Mouse (Mus musculus): ENCODE results near the gene Pacsin1. TPM values are rescaled to one million over a fixed set of nuclear protein-coding genes. Genes with fewer than 3 reads are reported as not detected.

Pacsin1 gene
- polyA plus RNA-seq, 1 experiment from 2014 or later = 32.1 TPM

DNA sequence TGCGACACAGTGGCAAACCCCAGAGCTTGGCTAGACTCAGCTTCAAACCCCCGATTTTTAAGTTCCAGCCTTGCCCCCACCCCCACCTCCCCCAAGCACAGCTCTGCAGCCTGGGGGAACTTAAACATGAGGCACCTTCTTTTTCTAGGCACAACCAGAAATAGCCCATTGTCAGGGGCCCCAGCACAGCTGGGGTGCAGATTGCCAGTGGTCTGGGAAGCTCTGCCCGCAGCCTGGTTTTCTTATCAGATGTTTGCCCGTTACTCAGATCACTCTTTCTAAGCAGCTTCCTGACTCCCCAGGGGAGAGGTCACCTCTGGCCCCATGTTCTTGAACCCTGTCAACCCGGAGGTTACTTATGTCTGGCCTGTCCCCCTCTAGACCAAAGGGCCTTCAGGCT lies 1.1 kb downstream of the Pacsin1 start:
- Histone ChIP-seq H3K9me3 (no peaks in the 10 kb centered on the region), H3K4me3 (peak overlapping the region; percentile 59), H3K9ac (replicated peaks) (peak overlapping the region; percentile 56), H3K36me3 (no peaks in the 10 kb centered on the region), H3K27me3 (no peaks in the 10 kb centered on the region), H3K4me1 (peaks cover 22% of the 10 kb centered on the region), H3K4me2 (replicated peaks) (peak overlapping the region; percentile 81), H3K27ac (replicated peaks) (peak overlapping the region; percentile 44; the same call in 1 of the 2 replicates)
- ATAC-seq (replicated peaks) = no peak
- WGBS = 38% methylated on average over 5 of the region's 5 CpGs

DNA sequence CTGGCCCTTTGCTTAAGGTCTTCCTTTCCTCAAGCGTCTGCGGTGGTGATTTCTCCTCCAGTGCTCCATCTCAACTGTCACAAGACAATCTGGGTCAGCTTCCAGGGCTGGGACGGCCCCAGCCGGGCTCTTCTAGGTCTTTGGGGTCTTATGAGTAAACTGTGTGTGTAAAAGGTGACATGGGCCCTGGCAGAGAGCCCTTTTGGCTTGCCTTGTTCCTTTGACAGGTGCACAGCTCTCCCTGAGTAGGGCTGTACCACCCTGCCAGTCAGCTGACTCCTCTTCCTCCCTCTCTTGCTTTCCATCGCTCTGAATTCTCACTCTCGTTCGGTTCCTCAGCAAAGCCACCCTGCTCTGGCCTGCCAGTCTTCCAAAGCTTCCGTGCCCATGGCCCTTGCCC lies 1.8 kb downstream of the Pacsin1 start:
- Histone ChIP-seq H3K9me3 (no peaks in the 10 kb centered on the region), H3K36me3 (no peaks in the 10 kb centered on the region), H3K9ac (replicated peaks) (no peak overlapping the region), H3K4me1 (peaks cover 22% of the 10 kb centered on the region), H3K4me2 (replicated peaks) (no peak overlapping the region), H3K27ac (replicated peaks) (no peak overlapping the region), H3K27me3 (no peaks in the 10 kb centered on the region), H3K4me3 (no peak overlapping the region)
- 66% methylated on average over 8 of the region's 8 CpGs for WGBS
- ATAC-seq (replicated peaks) = no peak

DNA sequence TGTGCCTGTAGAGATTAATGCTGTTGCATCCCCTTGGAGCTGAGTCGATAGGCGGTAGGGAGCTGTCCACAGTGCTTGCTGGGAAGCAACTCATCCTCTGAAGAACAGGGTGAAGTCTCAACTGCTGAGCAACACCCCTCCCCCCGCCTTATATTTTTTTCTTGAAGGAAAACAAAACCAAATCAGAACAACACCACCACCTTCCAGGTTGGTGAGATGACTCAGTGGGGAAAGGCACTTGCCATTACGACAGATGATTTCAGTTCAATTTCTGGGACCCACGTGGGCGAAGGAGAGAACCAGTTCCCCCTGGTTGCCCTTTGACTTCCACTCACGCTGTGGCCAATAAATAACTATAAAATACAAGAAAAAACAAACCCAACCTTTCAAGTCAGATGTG lies 3.5 kb downstream of the Pacsin1 start:
- WGBS = 80% methylated on average over 7 of the region's 7 CpGs
- no peaks in the 10 kb centered on the region for H3K36me3 ChIP-seq
- ATAC-seq (replicated peaks) = no peak

DNA sequence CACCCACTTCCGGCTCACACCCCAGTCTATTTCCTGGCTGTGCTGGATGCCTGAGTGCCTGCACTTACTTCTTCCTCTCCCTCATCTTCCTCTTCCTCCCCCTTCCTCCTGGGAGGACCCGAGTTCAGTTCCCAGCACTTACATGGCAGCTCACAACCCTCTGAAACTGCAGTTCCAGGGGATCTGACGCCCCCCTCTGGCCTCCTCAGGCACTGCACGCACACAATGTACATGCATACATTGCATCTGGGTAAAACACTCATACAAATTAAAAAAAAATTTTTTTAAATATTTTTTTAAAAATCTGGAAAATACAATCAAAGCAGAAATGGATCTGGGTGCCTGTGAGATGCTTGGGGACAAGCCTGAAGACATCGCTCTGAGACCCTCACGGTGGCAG lies 16.4 kb downstream of the Pacsin1 start:
- Histone ChIP-seq H3K9ac (replicated peaks) (no peak overlapping the region), H3K27me3 (no peaks in the 10 kb centered on the region), H3K27ac (replicated peaks) (no peak overlapping the region), H3K36me3 (no peaks in the 10 kb centered on the region), H3K4me2 (replicated peaks) (no peak overlapping the region), H3K9me3 (no peaks in the 10 kb centered on the region), H3K4me1 (peaks cover 14% of the 10 kb centered on the region), H3K4me3 (no peak overlapping the region)
- WGBS = 85% methylated on average over 6 of the region's 6 CpGs
- ATAC-seq (replicated peaks) = no peak

More for the DNA sequence above, 3.5 kb downstream of the Pacsin1 start:
- Histone ChIP-seq H3K4me2 (replicated peaks) (no peak overlapping the region), H3K4me3 (no peak overlapping the region), H3K9me3 (no peaks in the 10 kb centered on the region), H3K9ac (replicated peaks) (no peak overlapping the region), H3K27me3 (no peaks in the 10 kb centered on the region), H3K4me1 (peaks cover 22% of the 10 kb centered on the region), H3K27ac (replicated peaks) (no peak overlapping the region)

DNA sequence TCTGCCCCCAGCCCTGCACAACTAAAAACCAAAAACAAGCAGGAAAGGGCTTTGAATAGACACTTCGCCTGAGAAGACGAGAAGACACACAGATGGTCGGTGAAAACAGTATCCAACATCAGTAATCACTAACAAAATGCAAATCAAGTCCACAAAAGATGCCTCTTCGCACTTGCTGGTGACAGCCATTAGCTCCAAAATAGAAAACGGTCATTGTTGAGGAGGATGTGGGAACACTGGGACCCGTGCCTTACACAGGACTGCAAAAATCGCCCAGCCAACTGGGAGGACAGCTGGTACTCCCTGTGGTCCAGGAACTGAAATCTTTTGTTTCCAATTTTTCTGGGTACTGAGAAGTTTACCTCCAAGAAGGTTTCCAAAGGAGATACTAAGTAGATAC lies 18.6 kb downstream of the Pacsin1 start:
- no peaks in the 10 kb centered on the region for H3K36me3 ChIP-seq
- H3K27me3 ChIP-seq = no peaks in the 10 kb centered on the region
- peak overlapping the region; percentile 49 for H3K27ac ChIP-seq (replicated peaks)
- no peak overlapping the region for H3K4me3 ChIP-seq
- ATAC-seq (replicated peaks) = no peak
- no peaks in the 10 kb centered on the region for H3K9me3 ChIP-seq
- H3K4me1 ChIP-seq = peaks cover 32% of the 10 kb centered on the region
- no peak overlapping the region for H3K9ac ChIP-seq (replicated peaks)
- H3K4me2 ChIP-seq (replicated peaks) = no peak overlapping the region
- WGBS = 37% methylated on average over 7 of the region's 7 CpGs

DNA sequence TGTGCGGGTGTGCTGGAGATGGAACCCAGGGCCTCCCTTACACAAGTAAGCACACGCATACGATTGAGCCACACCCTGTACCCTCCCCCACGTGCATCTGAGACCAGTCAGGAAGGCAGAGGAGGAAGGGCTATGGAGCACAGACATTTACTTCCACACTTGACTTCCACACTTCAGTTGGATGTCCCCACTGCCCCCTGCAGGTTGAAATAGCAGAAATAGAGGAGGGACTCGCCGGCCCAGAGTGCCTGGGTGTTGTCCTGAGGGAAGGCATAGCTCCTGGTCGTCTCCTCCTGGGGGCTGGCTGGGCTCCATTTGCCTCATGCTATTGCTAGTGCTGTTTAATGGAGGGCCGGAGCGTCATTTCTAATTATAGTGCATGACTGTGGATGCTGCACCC lies 20.1 kb downstream of the Pacsin1 start:
- Histone ChIP-seq H3K9ac (replicated peaks) (no peak overlapping the region), H3K4me1 (peaks cover 46% of the 10 kb centered on the region), H3K36me3 (no peaks in the 10 kb centered on the region), H3K4me3 (no peak overlapping the region), H3K4me2 (replicated peaks) (no peak overlapping the region), H3K9me3 (no peaks in the 10 kb centered on the region), H3K27me3 (no peaks in the 10 kb centered on the region), H3K27ac (replicated peaks) (peak overlapping the region; percentile 39; the same call in 1 of the 2 replicates)
- no peak for ATAC-seq (replicated peaks)
- 69% methylated on average over 9 of the region's 9 CpGs for WGBS

DNA sequence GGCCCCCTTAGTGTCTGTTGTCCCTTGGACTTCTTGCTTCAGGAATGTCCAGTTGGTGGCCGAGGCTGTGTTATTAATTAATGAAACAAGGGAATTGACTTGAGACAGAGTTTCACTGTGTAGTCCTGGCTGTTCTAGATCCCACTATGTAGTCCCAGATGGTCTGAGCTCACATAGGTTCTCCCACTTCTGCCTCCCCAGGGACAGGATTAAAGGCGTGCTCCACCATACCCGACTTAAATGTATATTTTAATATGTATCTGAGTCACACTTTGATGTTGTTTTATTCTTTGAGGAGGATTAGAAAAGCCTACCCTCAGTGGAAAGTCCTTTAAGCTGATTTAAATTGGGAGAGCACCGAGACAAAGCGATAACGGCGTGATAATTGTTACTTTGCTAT lies 21.0 kb downstream of the Pacsin1 start:
- H3K4me1 ChIP-seq = peaks cover 46% of the 10 kb centered on the region
- no peak for ATAC-seq (replicated peaks)
- no peak overlapping the region for H3K9ac ChIP-seq (replicated peaks)
- no peaks in the 10 kb centered on the region for H3K27me3 ChIP-seq
- H3K4me3 ChIP-seq = no peak overlapping the region
- H3K9me3 ChIP-seq = no peaks in the 10 kb centered on the region
- WGBS = 40% methylated on average over 7 of the region's 7 CpGs
- H3K4me2 ChIP-seq (replicated peaks) = no peak overlapping the region
- peak overlapping the region; percentile 39; the same call in 1 of the 2 replicates for H3K27ac ChIP-seq (replicated peaks)
- no peaks in the 10 kb centered on the region for H3K36me3 ChIP-seq

DNA sequence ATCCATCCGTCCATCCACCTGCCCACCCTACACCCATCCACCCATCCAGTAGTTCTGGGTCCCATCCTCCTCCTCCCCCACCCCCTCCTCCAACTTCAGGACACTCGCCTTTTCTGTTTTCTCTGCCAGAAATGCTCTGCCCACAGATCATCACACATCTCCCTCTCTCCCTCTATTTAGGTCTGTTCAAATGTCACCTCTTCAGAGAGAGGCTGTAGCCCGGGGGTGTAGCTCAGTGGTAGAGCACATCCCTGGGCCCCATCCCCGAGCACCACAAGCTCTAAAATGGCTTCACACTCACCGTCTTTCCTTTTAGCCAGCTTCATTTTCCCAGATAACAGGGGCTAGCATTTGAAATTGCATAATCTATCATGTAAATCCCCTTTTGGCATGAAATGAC lies 22.4 kb downstream of the Pacsin1 start:
- Histone ChIP-seq H3K4me1 (peaks cover 46% of the 10 kb centered on the region), H3K9me3 (no peaks in the 10 kb centered on the region), H3K27me3 (no peaks in the 10 kb centered on the region), H3K27ac (replicated peaks) (peak overlapping the region; percentile 93), H3K9ac (replicated peaks) (no peak overlapping the region), H3K4me3 (no peak overlapping the region), H3K4me2 (replicated peaks) (no peak overlapping the region), H3K36me3 (no peaks in the 10 kb centered on the region)
- no peak for ATAC-seq (replicated peaks)
- WGBS = 84% methylated on average over 5 of the region's 5 CpGs

DNA sequence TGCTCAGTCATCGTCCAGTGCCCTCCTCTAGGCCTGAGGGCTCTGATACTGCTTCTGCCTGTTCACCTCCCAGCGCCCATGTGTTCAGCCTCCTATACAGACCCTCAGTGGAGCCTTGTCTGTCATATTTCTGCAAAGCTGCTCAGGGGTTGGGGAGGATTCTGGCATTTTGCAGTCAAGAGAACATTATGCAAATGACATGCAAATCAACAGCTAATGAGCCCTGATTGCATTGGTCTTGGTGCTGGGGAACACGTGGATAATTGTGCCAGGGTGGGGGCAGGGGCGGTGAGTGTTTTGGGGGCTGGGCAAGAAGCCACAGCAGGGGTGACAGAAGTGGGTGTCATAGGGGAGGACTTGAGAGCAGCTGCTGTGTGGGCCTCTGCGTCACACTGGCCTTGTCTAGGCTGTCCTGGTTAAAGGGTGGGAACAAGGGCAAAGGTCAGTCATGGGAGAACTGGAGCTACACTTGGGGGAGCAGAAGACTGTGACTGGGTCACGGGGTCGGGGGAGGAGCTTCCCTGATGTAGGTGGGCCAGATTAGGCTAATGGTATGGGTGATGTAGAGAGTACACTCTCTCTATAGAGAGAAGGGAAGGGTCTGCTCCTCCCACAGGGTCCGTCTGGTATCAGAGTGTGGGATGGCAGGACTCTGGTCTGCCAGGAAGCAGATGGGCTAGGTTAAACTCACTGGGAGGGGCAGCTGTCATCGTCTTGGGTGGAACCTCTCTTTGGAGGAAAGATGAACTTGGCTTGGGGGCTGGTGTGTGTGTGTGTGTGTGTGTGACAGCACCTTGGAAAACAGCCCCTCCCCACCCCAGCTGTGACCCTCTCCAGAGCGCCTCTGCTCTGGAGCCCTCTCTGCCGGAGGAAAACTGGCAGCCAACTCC lies 23.9 kb downstream of the Pacsin1 start:
- Histone ChIP-seq H3K4me2 (replicated peaks) (0 out of 2 replicates have a peak overlapping the region, but pooled peaks have one; percentile 13), H3K4me3 (no peak overlapping the region)
- peak; percentile 85 for ATAC-seq (replicated peaks)

DNA sequence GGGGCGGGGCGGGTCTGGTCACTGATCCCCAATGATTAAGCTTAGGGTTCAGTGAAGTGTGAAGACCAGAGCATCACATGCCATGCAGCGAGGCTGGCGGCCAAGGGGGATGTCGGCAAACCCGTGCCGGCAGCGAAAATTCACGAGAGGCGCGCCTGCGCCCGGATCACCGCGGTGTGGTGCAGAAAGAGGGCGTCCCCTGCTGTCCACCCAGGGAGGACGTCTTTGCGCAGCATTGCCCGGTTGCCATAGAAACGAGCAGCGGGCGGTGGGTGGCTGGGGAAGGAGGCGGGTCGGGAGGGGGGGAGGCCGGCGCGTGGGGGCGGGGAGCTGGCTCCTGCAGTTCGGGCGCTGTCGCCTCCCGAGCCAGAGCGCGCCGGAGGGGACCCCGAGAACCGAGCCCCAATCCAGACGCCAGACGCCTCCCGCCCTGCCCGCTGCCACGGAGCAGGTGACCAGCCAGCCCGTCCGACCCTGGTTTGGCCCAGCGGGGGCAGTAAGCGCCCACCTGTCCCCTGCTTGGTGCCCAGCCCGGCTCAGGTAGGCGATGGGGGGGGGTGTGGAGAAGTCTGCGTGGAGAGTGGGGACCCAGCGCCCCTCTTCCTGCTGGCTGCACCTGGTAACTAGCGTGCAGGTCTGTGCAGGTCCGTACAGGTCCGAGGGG lies 29.7 kb downstream of the Pacsin1 start:
- Histone ChIP-seq H3K27ac (replicated peaks) (peak overlapping the region; percentile 62), H3K9ac (replicated peaks) (peak overlapping the region; percentile 73), H3K36me3 (no peaks in the 10 kb centered on the region), H3K4me2 (replicated peaks) (peak overlapping the region; percentile 98), H3K4me1 (peaks cover 33% of the 10 kb centered on the region), H3K27me3 (peaks cover 3% of the 10 kb centered on the region; the same call in 1 of the 2 replicates), H3K9me3 (no peaks in the 10 kb centered on the region), H3K4me3 (peak overlapping the region; percentile 69)
- ATAC-seq (replicated peaks) = peak; percentile 58
- WGBS = under 1% methylated on average over 44 of the region's 53 CpGs

More for the DNA sequence above, 23.9 kb downstream of the Pacsin1 start:
- Histone ChIP-seq H3K27me3 (no peaks in the 10 kb centered on the region), H3K9ac (replicated peaks) (0 out of 2 replicates have a peak overlapping the region, but pooled peaks have one; percentile 17), H3K27ac (replicated peaks) (peak overlapping the region; percentile 93), H3K9me3 (no peaks in the 10 kb centered on the region), H3K36me3 (no peaks in the 10 kb centered on the region), H3K4me1 (peaks cover 46% of the 10 kb centered on the region)
- WGBS = 18% methylated on average over 11 of the region's 11 CpGs

DNA sequence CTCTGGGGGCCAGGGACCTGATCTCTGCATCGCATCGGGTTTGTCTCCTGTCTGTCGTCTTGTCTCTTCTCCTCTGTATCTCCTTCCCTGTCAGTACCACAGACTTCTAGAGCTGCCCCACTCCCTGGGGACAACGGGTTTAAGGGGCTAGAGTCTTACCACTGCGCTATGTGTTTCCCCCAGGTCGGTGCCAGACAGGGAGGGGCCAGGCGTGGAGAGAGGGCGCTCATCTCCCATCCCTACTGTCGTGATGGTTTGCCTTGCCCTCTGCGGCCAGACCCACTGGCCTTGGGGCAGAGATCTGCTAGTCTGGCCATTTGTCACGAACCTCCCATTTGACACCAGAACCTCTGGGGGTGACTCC lies 30.2 kb downstream of the Pacsin1 start:
- peaks cover 30% of the 10 kb centered on the region for H3K4me1 ChIP-seq
- H3K9ac ChIP-seq (replicated peaks) = peak overlapping the region; percentile 73
- no peaks in the 10 kb centered on the region for H3K9me3 ChIP-seq
- H3K27ac ChIP-seq (replicated peaks) = peak overlapping the region; percentile 62; the same call in 1 of the 2 replicates
- H3K36me3 ChIP-seq = no peaks in the 10 kb centered on the region
- 0% methylated on average over 11 of the region's 11 CpGs for WGBS
- H3K4me3 ChIP-seq = peak overlapping the region; percentile 69
- peak; percentile 49 for ATAC-seq (replicated peaks)
- H3K27me3 ChIP-seq = peaks cover 3% of the 10 kb centered on the region; the same call in 1 of the 2 replicates
- peak overlapping the region; percentile 98 for H3K4me2 ChIP-seq (replicated peaks)

DNA sequence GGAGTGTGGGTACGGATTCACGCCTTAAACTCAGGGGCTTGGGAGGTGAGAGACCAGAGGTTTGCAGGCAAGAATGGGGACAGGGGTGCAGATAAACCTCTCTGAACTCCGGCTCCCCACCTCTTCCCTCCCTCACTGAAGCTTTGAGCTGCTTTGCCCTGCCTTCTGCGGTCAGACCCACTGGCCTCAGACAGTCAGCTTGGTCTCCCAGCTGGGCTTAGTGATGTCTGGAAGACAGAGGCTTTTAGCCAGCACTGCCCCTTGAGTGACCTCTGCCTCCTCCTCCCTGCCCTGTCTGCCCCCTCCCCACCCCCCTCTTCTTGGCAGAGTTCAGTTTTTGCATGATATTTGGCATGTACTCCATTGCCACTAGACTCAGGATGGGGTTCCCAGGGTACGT lies 31.1 kb downstream of the Pacsin1 start:
- Histone ChIP-seq H3K9ac (replicated peaks) (peak overlapping the region; percentile 73), H3K36me3 (no peaks in the 10 kb centered on the region), H3K4me3 (peak overlapping the region; percentile 69), H3K4me1 (peaks cover 30% of the 10 kb centered on the region), H3K27me3 (peaks cover 3% of the 10 kb centered on the region; the same call in 1 of the 2 replicates), H3K9me3 (no peaks in the 10 kb centered on the region), H3K4me2 (replicated peaks) (peak overlapping the region; percentile 98), H3K27ac (replicated peaks) (no peak overlapping the region)
- 50% methylated on average over 5 of the region's 5 CpGs for WGBS
- no peak for ATAC-seq (replicated peaks)
